Mouse (Mus musculus): Measurements from ENCODE around the gene Pnpla2.

Gene Pnpla2

GRCm38 (mm10) chr7:141483114-141483653, 28.2 kb downstream of the Pnpla2 start:
- DNase-seq (ENCODE audit: low read depth, low spot score), result no peak

GRCm38 (mm10) chr7:141484186-141485120, 29.5 kb downstream of the Pnpla2 start:
- DNase-seq (ENCODE audit: low read depth, low spot score), result no peak

GRCm38 (mm10) chr7:141485186-141485585, 30.2 kb downstream of the Pnpla2 start:
- DNase-seq (ENCODE audit: low read depth, low spot score), result no peak

GRCm38 (mm10) chr7:141485606-141486005, 30.6 kb downstream of the Pnpla2 start:
- no peak for DNase-seq (ENCODE audit: low read depth, low spot score)

GRCm38 (mm10) chr7:141486239-141486638, 31.2 kb downstream of the Pnpla2 start:
- no peak for DNase-seq (ENCODE audit: low read depth, low spot score)

- DNase-seq (ENCODE audit: low read depth, low spot score), result no peak
Measured at GRCm38 (mm10) chr7:141487141-141487540, 32.1 kb downstream of the Pnpla2 start.

GRCm38 (mm10) chr7:141491151-141491550, 36.2 kb downstream of the Pnpla2 start:
- DNase-seq (ENCODE audit: low read depth, low spot score), result no peak

GRCm38 (mm10) chr7:141492738-141493137, 37.7 kb downstream of the Pnpla2 start:
- DNase-seq (ENCODE audit: low read depth, low spot score), result no peak

- no peak for DNase-seq (ENCODE audit: low read depth, low spot score)
Measured at GRCm38 (mm10) chr7:141493729-141494128, 38.7 kb downstream of the Pnpla2 start.

- no peak for DNase-seq (ENCODE audit: low read depth, low spot score)
Measured at GRCm38 (mm10) chr7:141495379-141495778, 40.4 kb downstream of the Pnpla2 start.

GRCm38 (mm10) chr7:141495940-141496339, 40.9 kb downstream of the Pnpla2 start:
- DNase-seq (ENCODE audit: low read depth, low spot score), result no peak

- no peak for DNase-seq (ENCODE audit: low read depth, low spot score)
Measured at GRCm38 (mm10) chr7:141497600-141497999, 42.6 kb downstream of the Pnpla2 start.

GRCm38 (mm10) chr7:141501820-141502555, 47.0 kb downstream of the Pnpla2 start:
- no peak for DNase-seq (ENCODE audit: low read depth, low spot score)

GRCm38 (mm10) chr7:141502556-141502905, 47.5 kb downstream of the Pnpla2 start:
- DNase-seq (ENCODE audit: low read depth, low spot score), result no peak

GRCm38 (mm10) chr7:141506278-141506677, 51.3 kb downstream of the Pnpla2 start:
- no peak for DNase-seq (ENCODE audit: low read depth, low spot score)

GRCm38 (mm10) chr7:141508160-141508559, 53.2 kb downstream of the Pnpla2 start:
- no peak for DNase-seq (ENCODE audit: low read depth, low spot score)

- DNase-seq (ENCODE audit: low read depth, low spot score), result no peak
Measured at GRCm38 (mm10) chr7:141510196-141510595, 55.2 kb downstream of the Pnpla2 start.
